Mouse (Mus musculus): ENCODE results near the gene Gm45021.

DNA sequence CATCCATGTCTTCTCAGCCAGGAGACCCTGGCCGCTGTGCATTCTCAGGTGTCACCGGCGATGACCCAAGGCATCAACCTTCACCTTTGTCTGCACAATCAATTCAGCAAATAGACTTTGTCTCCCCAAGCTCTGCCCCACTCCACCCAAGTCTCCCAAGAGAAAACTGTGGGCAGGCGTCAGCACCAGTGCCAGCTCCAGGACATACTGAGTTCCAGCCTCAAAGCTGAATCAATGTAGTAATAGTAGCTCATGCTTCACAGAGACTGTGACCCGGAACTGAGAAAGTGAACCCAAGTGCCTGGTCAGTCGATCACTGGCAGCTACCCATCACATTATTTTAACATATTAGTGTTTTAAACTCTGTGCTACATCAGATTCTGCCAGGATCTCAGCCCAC, 41.1 kb upstream of the Gm45021 start:
- TF ChIP-seq CTCF (IDR thresholded peaks at IDR 0.05; ENCODE audit: extremely low read depth, insufficient read depth, insufficient read length, insufficient replicate concordance) (no peak), POLR2A (IDR thresholded peaks at IDR 0.05; ENCODE audit: low read depth, low read length) (no peak)

Data from spleen, adult 2 months (tissue).